Mouse (Mus musculus) C2C12 (cell line): ENCODE results near the gene Gm20388. TPM values are rescaled to one million over a fixed set of nuclear protein-coding genes. Genes with fewer than 3 reads are reported as not detected.

Experiments used
- H3K27me3 ChIP-seq: one replicate; pipeline ENCODE4 v1.6.1; 2011; ENCODE audit not compliant: control insufficient read depth, insufficient read depth, insufficient read length
- H3K36me3 ChIP-seq: one replicate; pipeline ENCODE4 v1.6.1; 2011; ENCODE audit not compliant: control insufficient read depth, insufficient read depth
- H3K4me3 ChIP-seq: one replicate; pipeline ENCODE4 v1.5.1; 2011; ENCODE audit warnings: mild to moderate bottlenecking, control low read depth; ENCODE audit not compliant: poor library complexity, insufficient read depth, severe bottlenecking
- H3K79me2 ChIP-seq: one replicate; pipeline ENCODE4 v1.6.1; 2011; ENCODE audit not compliant: control insufficient read depth, insufficient read depth
- H3K79me3 ChIP-seq: one replicate; pipeline ENCODE4 v1.6.1; 2011; ENCODE audit warnings: low read depth, control low read depth
- H3ac ChIP-seq: one replicate; pipeline ENCODE3; 2011; ENCODE audit warnings: low read depth; ENCODE audit not compliant: control insufficient read depth, insufficient read length
- CEBPB ChIP-seq: IDR thresholded peaks from one replicate; pipeline ENCODE4 v1.6.1; 2011; ENCODE audit warnings: low read depth, mild to moderate bottlenecking, control low read depth, moderate library complexity
- CTCF ChIP-seq: IDR thresholded peaks from one replicate; pipeline ENCODE4 v1.5.1; 2011; ENCODE audit not compliant: control insufficient read depth, insufficient read depth, insufficient read length
- FOSL1 ChIP-seq: IDR thresholded peaks from one replicate; pipeline ENCODE4 v1.8.0; 2011; ENCODE audit warnings: mild to moderate bottlenecking, low read length; ENCODE audit not compliant: poor library complexity, insufficient read depth, severe bottlenecking
- MAX ChIP-seq: IDR thresholded peaks from one replicate; pipeline ENCODE4 v1.6.1; 2011; ENCODE audit warnings: mild to moderate bottlenecking, control low read depth
- MYOD1 ChIP-seq: IDR thresholded peaks from one replicate; pipeline ENCODE4 v1.6.1; 2011; ENCODE audit warnings: low read depth; ENCODE audit not compliant: control insufficient read depth, insufficient read length
- MYOG ChIP-seq: IDR thresholded peaks from one replicate; pipeline ENCODE4 v1.6.1; 2011; ENCODE audit not compliant: control insufficient read depth, insufficient read length; ENCODE audit errors: extremely low read depth
- USF1 ChIP-seq: IDR thresholded peaks from one replicate; pipeline ENCODE4 v1.6.1; 2011; ENCODE audit warnings: low read depth, mild to moderate bottlenecking, control low read depth, moderate library complexity
- polyA plus RNA-seq: library from polyadenylated mRNA; unstranded; fragments of >200 nt; fragmentation: generic; extraction: Trizol; gene quantifications from one replicate; pipeline ENCODE4 v1.2.1, GENCODE M21; 2012; ENCODE audit warnings: missing spikeins

Gm20388 gene
- polyA plus RNA-seq, 1 experiment, result 15.0 TPM

DNA sequence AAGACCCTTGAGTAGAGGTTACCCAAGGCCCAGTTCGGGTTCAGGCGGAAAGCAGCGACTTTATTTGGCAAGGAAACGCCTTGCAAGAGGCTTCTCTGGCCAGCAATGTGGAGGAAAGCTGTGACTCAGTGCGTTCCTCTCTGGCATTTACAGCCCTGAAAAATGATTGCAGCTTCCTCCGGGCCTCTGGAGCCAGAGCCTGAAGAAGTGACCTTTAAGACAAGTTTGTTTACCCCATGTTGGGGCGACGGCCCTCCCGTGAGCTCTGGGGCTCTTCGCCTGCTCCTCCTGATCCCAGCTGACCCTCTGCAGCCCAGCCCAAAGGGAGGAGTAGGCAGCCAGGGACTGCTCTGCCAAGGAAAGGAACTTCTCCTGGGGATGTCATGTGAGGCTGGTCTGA is 1036.6 kb downstream of the Gm20388 start:
- TF ChIP-seq MAX (no peak), MYOG (no peak), CTCF (no peak), USF1 (no peak), CEBPB (no peak), MYOD1 (no peak), FOSL1 (no peak)
- H3K27me3 ChIP-seq, result peaks cover 76% of the 10 kb centered on the region
- H3K79me2 ChIP-seq, result no peaks in the 10 kb centered on the region
- H3K79me3 ChIP-seq, result no peaks in the 10 kb centered on the region
- no peaks in the 10 kb centered on the region for H3K36me3 ChIP-seq
- H3K4me3 ChIP-seq, result no peak overlapping the region
- H3ac ChIP-seq, result no peak overlapping the region

- no peaks in the 10 kb centered on the region for H3K79me2 ChIP-seq
- H3K79me3 ChIP-seq, result no peaks in the 10 kb centered on the region
- no peak for TF ChIP-seq MYOD1
- TF ChIP-seq CTCF, result no peak
- no peak for TF ChIP-seq MYOG
- no peak overlapping the region for H3K4me3 ChIP-seq
- H3K27me3 ChIP-seq, result peaks cover 83% of the 10 kb centered on the region
- no peaks in the 10 kb centered on the region for H3K36me3 ChIP-seq
- no peak overlapping the region for H3ac ChIP-seq
Observed at GRCm38 (mm10) chr8:120948050-120948595, 1037.5 kb downstream of the Gm20388 start.

DNA sequence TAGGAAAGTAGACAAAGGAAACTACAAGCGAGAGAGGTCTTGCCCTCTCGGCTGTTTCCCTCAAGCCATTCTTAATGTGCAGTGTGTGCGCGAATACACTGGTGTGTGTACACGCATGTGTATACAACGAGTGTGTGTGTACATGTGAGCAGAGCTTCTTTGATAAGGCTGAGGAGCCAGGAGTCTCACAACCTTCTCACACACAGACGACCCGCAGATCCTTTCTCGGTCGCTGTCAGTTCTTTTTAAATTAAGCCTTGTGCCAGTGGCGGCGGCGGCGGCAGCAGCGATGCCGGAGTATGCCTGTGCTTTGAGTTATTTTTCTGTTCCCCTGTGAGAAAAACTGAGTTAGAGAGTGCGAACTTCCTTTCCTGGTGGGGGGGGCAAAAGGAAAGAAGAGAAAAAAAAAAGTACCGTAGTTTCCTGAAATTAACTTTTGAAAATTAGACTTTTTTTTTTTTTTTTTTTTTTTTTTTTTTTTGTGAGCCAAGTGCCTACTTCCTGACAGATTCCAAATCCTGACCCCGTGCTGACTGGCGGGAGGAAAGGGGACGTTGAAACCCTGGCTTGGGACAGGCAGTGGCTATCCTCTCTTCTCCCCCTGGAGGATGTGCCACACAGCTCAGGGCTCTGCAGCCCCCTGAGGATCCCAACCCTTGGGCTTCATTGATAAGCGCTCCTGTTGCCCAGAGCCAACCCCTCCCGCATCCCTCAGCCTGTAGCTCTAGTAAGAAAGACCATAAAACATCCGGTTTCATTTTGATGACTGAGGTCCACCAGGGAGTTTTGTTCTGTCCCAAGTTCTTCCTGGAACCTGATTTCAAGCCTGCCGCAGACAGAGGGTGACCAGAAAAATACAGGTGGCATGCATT is 1038.2 kb downstream of the Gm20388 start:
- Histone ChIP-seq H3K79me2 (no peaks in the 10 kb centered on the region), H3K36me3 (no peaks in the 10 kb centered on the region), H3K4me3 (no peak overlapping the region), H3K27me3 (peaks cover 85% of the 10 kb centered on the region), H3ac (no peak overlapping the region), H3K79me3 (no peaks in the 10 kb centered on the region)
- no peak for TF ChIP-seq MYOD1
- TF ChIP-seq FOSL1, result no peak
- TF ChIP-seq USF1, result no peak
- no peak for TF ChIP-seq MAX
- no peak for TF ChIP-seq CEBPB
- no peak for TF ChIP-seq CTCF
- no peak for TF ChIP-seq MYOG

DNA sequence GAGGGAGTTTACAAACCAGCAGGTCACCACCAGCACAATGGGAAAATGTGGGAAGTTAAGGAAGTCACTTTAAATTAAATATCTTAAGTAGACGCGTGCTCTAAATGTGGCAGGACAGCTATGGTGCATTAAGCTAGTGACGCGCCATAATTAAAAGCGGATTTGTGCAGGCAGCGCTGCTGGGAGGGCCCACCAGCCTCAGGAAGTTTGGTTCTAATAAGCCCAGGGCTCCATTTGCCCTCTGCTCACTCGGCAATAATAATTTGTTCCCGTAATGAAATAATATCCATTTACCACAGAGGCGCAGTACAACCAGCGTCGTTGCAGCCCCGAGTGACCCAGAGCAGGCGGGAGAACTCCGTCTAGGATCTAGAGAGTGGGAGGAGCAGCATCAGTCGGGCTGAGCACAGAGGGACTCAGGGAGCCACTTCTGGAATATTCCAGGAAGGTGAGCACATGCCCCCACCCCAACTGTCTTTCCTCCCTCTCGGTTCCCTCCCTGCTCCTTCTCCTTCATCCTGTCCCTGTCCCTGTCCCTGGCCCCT is 1040.1 kb downstream of the Gm20388 start:
- Histone ChIP-seq H3K79me3 (no peaks in the 10 kb centered on the region), H3ac (no peak overlapping the region), H3K79me2 (no peaks in the 10 kb centered on the region), H3K27me3 (peaks cover 93% of the 10 kb centered on the region), H3K36me3 (no peaks in the 10 kb centered on the region), H3K4me3 (no peak overlapping the region)
- TF ChIP-seq MAX, result no peak
- no peak for TF ChIP-seq CTCF
- no peak for TF ChIP-seq CEBPB
- no peak for TF ChIP-seq FOSL1
- TF ChIP-seq MYOG, result no peak
- no peak for TF ChIP-seq USF1
- no peak for TF ChIP-seq MYOD1

DNA sequence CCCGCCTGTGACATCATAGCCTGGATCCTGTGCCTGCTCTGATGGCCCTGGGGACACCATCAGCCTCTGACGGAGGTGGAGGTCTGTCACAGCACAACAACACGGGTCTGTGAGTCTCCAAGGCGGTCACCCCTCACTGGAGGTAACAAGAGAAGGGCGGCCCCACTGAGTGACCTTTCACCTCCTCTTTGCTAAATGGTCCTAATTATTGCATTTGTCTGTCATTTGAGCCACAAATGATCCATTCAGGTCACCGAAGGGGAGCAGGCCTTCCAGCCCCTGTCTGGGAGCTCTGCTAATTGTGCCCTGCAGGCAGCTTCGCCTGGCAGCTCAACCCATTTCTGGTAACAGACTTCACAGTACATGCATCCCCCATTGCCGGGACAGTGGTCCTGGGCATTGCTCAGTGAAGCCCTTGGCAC is 1048.8 kb downstream of the Gm20388 start:
- Histone ChIP-seq H3ac (no peak overlapping the region), H3K27me3 (peaks cover 90% of the 10 kb centered on the region), H3K79me2 (no peaks in the 10 kb centered on the region), H3K4me3 (no peak overlapping the region), H3K79me3 (no peaks in the 10 kb centered on the region), H3K36me3 (no peaks in the 10 kb centered on the region)
- TF ChIP-seq MYOG (no peak), MAX (no peak), FOSL1 (no peak), USF1 (no peak), MYOD1 (no peak), CEBPB (no peak), CTCF (no peak)
